Mouse (Mus musculus) neural tube, embryonic 10.5 days (tissue): ENCODE results near the gene Iqsec2.

ENCODE experiments used
- DNase-seq: peaks from one replicate; pipeline ENCODE4 v3.0.0-alpha.2; 2017; ENCODE audit warnings: low spot score; ENCODE audit errors: extremely low spot score

Gene Iqsec2

DNA sequence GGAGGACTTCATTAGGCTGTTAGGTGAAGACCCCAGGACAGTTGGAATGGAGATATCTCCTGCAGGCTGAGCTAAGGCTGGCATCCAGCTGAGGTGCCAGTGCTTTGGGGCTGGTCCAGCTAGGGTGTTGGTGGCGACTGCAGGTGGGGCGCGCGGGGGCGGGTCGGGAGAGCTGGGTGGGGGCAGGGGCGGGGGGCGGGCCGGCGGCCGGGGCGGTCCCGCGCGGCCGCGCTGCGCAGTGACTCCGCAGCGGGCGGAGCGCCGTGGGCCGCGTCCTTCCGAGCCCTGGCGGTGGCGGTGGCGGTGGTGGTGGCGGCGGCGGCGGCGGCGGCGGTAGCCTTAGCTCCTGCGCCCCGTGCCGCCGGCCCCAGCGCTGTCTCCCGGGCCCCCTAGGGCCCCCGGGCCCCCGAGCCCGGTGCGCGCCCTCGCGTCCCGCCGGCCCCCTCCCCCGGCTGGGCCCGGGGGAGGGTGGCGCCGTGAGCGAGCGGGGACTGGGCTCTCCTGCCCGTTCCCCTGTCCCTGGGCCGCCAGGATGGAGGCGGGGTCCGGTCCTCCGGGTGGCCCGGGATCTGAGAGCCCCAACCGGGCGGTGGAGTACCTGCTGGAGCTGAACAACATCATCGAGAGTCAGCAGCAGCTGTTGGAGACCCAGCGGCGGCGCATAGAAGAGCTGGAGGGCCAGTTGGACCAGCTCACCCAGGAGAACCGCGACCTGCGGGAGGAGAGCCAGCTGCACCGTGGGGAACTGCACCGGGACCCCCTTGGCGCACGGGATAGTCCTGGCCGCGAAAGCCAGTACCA is at the start of gene Iqsec2:
Gene Iqsec2 (plus strand): TSS at position 328 of the 801 bp plus-strand sequence.
- peak; percentile 42 for DNase-seq

DNA sequence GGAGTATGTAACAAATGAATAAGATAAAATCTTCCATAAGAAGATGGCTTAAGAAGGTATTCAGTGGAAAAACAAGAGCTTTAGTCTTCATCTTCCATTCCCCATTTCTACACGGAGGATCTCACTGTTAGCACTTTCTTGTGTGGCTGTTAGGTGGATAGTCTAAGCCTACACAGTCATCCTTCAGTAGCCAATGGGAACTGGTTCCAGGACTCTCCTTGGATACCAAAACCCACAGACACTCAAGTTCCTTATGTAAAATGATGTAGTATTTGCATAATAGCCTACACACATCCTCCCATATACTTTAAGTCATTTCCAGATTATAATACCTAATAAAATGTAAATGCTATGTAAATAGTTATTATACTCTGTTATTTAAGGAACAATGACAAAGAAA is 46.5 kb upstream of the Iqsec2 start:
- no peak for DNase-seq

DNA sequence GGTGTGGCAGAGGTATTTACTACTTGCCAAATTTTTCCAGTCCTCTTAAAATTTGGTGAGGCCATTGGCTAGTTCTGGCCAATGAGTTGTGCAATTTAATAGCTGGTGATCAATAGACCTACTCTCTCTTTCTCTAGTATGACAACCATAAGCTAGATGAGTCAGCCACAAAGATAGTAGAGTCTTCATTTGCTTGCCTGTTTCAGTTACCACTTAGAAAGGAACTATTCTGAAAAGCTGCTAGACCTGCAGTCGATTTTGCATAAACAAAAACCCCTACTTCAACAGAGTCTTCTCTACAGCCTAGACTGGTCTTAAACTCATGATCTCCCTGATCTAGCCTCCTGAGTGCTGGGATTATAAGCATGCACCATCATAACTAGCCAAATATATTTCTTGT is 22.4 kb upstream of the Iqsec2 start:
- DNase-seq: no peak

DNA sequence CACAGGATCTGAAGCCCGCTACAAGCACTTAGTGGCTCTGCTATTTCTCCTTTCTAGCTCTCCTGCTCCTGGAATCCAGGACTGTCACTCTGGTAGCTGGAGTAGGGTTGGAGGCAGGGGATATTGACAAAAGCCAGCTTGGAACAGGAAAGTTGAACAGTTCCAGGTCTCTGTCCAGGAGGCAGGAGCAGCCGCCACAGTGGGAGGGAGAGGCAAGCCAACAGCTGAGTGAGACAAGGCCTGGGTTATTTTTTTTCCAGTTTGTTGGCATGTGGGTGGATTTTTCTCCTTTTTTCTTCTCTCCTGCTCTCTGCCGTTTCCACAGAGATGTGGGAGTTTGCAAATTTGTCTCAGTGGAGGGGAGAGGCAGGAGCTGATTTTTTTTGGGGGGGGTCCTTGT is 13.3 kb upstream of the Iqsec2 start:
- no peak for DNase-seq

DNA sequence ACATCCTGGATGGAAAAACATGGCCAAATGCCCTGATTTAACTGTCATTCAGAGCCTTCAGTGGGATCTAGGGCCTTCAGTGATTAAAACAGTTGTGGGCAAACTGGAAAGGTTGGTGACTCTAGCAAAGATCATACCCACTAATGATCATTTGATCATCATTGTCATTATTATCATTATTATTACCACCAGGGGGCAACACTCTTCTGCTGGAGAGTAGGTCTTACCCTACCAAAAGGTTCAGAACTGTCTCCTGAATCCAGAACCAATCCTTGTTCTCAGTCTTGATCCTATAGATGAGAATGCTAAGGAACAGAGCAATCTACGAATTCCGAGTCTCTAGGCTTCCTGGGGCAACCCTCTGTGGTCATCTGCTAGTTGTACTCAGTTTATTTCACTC is 12.0 kb upstream of the Iqsec2 start:
- DNase-seq: no peak

DNA sequence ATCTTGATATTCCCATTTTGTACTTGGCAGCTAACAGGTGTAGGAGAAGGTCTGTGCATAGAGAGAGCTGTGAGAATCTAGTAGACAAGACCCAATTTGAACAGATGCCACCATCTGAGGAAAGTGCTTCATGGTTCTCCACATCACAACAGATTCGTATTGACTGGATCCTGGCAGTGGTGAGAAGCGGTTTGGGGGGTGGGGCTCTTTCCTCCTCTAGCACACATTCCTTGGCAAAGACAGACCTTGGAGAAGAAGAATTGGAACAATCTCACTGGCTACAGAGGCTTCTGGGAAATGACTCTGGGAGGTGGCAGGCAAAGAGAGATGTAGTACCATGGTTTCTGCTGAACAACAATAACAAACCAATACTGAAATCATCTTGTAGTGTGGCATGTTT is 8.9 kb upstream of the Iqsec2 start:
- no peak for DNase-seq

DNA sequence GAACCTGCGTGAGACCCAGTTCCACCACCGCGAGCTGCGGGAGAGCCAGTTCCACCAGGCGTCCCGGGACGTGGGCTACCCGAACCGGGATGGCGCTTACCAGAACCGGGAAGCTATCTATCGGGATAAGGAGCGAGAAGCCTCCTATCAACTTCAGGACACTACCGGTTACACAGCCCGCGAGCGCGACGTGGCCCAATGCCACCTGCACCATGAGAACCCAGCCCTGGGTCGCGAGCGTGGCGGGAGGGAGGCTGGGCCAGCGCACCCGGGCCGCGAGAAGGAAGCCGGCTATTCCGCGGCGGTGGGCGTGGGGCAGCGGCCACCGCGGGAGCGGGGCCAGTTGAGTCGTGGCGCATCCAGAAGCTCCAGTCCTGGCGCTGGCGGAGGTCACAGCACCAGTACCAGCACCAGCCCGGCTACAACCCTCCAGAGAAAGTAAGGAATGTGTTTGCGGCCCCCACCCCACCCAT is 710 bp downstream of the Iqsec2 start:
- DNase-seq: peak; percentile 17

DNA sequence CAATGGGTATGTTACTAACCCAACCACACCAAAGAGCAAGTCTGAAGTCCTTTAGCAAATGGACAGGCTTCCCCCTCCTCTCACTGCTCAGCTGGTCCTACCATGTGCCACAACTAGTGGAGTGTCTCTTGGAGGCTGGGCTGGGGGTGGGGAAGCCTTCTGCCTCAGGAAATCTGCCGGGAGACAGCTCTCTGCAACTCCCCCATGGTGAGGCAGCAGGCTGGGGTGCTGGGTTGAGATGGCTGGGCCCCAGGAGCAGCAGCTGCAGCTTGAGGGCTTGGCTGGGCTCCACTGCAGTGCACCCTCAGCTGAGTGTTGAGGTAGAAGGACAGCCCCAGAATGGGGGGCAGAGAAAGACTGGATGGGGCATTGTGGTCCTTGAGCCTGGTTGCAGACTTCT is 2.1 kb downstream of the Iqsec2 start:
- no peak for DNase-seq

DNA sequence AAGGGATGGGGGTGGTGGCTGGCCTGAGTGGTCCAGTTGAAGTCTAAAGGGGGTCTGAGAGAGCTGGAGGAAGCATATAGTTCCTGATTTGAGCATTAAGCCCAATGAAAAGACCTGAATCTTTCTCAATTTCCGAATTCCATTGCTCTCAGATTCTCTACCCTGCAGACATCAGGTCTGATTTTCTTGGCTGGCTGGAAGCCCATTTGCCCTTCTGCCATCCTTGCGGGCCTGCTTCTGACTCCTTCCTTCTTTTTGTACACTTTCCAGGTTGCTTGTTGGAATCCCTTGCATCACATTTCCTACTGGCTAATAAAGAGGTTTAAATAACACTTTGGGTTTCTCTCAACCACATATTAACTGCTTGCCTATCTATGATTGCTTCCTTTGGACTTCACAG is 2.6 kb downstream of the Iqsec2 start:
- DNase-seq: no peak

DNA sequence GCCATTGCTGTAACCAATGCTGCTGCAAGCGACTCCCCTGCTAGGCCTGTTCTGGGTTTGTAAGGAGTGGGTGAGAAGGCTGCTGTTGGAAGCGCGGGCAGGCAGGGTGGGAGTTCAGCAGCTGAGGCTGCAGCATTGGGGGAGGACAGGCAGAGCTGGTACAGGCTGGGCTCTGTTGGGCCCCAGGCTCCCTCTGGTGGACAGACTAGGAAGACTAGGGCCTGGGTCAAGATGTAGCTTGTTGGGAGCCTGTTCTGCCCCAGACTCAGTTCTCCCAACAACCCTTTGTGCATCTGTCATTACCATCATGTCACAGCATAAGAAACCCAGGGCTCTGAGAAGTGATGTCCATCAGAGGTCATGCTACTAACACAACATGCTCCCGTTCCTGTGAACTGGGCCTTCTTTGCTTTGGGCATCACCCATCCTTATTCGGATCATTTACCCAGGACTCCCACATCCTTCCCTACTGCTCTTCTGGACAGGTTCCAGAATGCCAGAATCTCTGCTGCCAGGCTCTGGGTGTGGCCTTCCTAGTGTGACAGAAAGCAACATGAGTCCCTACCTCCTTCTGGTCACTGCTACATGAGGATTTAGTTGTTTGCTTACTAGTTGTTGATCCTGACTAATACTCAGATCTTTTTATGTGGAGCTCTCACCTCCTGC is 3.5 kb downstream of the Iqsec2 start:
- DNase-seq: peak; percentile 58

DNA sequence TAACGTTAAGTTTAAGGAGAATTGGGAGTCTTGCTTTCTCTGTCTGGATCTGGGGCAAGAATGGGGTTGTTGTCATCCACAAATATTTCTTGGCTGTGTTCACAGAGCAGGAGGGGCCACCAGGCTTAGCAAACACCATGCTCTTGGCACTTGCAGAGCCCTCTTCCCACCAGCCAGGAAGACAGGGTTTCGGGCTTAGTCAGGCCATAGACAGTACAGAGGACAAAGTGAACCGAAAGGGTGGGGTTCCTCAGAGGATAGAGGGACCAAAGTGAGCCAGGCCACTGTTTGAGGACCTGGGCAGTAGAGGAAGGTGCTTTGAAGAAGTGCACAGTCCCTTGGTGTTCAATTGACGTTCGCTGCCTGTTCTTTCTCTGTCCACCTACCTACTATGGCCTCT is 4.6 kb downstream of the Iqsec2 start:
- no peak for DNase-seq

DNA sequence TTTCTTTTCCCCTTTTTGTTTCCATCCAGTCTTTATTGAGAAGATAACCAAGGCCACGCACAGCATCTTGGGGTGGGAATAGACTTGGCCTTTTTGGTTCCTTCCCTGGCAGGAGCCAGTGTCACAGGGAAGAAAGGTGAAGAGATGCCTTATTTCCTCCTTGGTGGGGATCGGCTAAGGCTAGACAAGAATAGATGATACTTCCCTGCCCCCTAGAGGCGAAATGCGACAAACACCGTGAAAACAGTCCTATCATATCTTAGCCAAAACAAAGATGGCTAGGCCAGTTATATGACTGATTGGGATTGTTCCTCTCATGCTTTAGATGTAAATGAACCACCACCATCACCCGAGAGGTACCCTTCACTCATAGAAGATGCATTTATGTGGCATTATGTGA is 7.6 kb downstream of the Iqsec2 start:
- no peak for DNase-seq

DNA sequence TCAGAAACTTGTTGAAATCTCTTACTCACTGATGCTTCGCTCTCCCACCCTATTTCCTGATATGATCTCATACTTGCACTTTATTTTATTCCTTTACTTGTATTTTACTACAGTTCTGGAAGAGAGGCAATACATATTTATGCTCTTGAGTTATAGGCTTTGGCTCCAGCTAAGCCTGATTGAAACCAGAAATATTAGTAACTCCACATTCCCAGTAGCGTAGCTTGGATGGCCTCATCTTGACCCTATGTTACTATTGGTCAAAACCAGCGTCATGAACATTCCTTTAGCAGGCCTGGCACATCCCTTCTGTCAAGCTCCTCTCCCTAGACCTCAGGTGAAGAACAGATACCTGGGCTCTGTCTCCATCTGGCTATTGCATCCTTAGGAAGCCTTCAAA is 14.2 kb downstream of the Iqsec2 start:
- no peak for DNase-seq

DNA sequence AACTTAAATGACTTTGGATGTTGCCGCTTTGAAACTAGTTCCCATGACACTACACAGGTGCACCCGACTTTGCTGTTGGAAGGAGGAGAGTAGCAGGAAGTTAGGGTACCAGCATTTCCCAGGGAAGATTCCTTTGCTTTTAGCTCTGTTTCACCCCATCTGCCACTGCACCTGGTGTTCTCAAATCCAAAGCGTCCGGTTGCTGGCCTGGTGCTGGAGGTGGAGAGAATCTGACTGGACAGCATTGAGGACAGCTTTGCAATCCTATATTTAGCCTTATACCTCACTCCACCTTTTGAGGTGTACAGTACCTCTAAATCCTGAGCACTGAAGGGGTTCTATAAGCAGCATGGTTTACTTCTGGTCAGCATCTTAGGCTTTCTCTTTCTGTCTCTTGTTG is 17.3 kb downstream of the Iqsec2 start:
- no peak for DNase-seq

DNA sequence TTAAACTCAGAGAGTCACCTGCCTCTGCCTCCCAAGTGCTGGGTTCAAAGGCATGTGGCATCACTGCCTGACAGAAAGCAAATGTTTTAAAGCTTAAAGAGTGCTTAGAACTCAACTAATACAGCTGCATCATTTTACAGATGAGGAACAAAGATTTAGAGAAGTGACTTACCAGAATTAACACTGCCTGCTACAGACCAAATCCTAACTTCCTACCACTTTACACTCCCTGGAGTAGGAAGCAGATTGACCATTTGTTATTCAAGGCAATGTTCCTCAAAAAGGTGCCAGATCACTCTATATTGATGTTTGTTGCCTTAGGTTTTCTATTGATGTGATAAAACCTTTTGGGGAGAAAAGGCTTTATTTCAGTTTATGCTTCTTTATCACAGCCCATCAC is 20.0 kb downstream of the Iqsec2 start:
- no peak for DNase-seq

DNA sequence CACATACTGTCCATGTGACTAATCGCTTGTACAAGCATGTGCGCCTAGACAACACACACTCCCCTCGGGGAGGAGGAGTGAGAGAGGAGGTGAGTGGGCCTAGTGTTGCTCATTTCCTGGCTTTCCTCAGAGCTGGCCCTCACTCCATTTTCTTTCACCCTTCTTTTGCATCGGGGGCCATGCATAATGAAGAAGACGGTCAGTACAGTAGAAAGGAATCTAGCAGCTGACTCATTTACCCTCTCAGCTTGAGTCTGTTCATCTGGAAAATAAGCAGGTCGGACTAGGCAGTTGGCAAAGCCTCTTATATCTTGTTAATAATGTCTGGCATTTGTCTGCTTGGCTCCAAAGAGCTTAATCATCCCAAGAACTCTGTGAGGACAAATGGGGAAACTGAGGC is 22.1 kb downstream of the Iqsec2 start:
- DNase-seq: no peak

DNA sequence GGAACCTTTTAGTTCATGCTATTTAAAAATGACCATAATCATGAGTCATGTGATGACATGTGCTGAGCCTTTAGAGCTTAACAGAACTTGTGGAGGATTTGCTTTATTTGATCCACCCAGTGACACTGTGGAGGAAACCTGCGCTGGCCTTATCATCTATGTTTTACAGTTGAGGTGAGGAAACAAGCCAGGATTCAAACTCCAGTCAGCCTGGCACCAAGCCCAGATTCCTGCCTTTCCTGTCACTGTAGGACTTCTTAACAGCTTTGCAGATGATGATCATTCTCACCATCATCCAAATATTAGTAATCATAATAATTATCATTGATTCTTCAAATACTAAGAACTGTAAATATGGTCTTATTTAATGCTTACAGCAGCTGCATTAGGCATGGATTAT is 24.5 kb downstream of the Iqsec2 start:
- no peak for DNase-seq

DNA sequence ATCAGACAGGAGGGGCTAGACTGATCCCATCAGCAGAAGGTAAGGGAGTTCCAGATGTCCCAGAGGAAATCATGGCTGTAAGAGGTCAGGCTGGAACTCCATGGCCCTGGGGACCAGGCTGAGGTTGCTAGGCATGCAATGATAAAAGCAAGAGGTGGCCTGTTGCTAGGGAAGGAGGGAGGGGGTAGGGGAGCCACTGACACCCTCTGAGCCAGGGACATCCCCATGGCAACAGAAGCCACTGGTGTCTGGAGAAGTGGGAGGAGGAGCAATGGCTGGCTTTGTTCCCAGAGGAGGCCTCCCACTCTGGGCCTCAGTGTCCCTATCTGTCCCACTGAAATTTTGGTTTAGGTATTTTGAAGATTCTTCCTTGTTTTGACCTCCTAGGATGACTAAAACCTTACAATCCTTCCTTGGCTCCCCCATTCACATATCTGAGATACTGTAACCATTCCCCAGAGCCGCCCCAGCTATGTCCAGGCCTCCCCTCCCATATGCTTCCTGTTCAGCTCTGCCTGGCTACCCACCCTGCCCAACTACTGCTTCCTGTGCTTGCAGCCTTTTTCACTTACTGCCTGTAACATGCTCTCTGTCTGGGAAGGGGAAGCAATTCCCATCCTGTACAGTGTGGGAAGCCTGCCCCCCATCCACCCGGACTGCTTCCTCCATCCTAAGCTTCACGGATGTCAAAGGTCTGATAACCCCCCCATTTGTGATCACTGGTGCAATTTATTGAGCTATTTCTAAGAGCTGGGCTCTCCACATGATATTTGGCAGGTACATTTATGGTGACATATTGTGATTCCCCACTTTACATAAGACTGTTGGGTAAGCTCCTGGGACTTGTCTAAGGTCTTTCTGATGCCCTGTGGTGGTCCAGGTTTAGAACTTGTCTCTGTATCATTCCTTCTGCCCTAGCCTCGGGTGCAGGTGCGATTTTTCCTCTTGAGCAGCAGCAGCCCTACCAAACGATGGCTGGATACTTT is 27.3 kb downstream of the Iqsec2 start:
- DNase-seq: peak; percentile 20

DNA sequence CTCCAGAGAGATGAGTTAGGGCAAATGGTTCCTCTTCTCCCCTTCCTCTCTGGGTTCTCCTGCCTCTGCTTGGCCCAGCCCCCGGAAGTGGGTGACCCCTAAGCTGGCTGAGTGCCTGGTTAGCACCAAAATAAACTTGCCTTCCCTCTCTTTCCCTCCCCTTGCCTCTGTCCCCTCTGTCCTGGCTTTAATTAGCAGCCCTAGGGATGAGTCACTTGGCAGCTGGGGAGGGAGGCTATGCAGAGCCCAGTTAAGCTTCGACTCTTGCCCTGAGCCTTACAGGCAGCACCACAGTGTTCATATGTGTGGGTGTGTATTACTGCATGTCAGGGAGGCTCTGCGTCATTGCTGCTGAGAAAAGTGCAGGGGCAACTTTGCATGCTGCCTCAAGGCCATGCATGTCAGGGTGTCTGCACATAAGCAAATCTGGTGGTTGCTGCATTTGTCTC is 28.4 kb downstream of the Iqsec2 start:
- DNase-seq: no peak

DNA sequence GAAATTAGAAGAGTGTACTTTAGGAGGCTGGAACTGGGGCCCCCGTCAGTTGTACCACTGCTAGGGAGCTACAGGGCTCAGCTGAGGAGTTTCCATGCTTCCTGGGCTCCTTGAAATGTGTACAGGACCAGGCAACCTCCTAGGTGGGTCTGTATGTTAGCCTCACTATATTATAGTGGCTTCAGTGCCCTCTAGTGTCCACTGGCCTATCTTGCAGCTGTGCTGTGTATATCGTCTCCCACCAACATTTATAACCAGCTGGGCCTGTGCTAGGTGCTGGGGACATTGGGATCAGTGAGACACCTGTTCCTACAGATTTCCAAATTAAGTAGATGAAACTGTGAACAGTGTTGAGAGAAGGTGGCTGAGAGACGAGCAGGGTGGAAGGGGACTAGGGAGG is 31.2 kb downstream of the Iqsec2 start:
- DNase-seq: no peak

DNA sequence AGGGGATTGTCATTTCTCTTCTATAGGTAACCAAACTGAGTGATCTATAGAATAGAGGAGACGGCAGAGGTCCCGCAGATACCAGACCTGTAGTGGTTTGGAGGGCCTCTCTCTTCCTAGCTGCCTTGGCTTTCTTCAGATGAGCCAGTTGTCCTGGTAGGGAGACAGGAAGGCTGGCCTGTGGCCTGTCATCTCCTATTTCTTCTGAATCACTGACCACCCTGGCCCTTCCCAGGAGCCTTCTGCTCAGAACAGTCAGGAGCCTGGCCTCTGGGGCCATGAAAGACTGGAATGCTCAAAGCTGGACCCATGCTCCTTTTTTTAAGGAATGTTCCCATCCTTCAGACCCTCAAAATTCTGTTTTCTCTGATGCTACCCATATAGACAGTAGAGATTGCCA is 33.8 kb downstream of the Iqsec2 start:
- DNase-seq: no peak
